Mouse (Mus musculus): ENCODE data around the gene Kdelr1.

- TF ChIP-seq CHD1 (IDR thresholded peaks at IDR 0.05; ENCODE audit: low read depth, low read length) (no peak), CTCF (IDR thresholded peaks at IDR 0.05 in 2 of 3, conservative IDR thresholded peaks at IDR 0.05 in 1 of 3; ENCODE audit: control insufficient read depth in 1 of 3, insufficient read depth in 1 of 3, low read depth in 2 of 3, low read length in 3 of 3, poor library complexity in 1 of 3, severe bottlenecking in 1 of 3) (no peak), MXI1 (IDR thresholded peaks at IDR 0.05; ENCODE audit: low read depth, low read length) (no peak), E2F4 (IDR thresholded peaks at IDR 0.05; ENCODE audit: borderline replicate concordance, low read depth, low read length) (no peak), POLR2A (IDR thresholded peaks at IDR 0.05; ENCODE audit: control insufficient read depth in 1 of 2, insufficient read depth in 1 of 2, low read depth in 1 of 2, low read length in 2 of 2, poor library complexity in 1 of 2) (no peak), ZNF384 (IDR thresholded peaks at IDR 0.05; ENCODE audit: low read depth, low read length) (no peak), ZKSCAN1 (IDR thresholded peaks at IDR 0.05; ENCODE audit: low read depth, low read length) (no peak), TCF12 (IDR thresholded peaks at IDR 0.05; ENCODE audit: low read depth, low read length) (no peak), SIN3A (IDR thresholded peaks at IDR 0.05; ENCODE audit: low read length) (no peak), NRF1 (IDR thresholded peaks at IDR 0.05; ENCODE audit: insufficient read depth, low read depth, low read length, poor library complexity, severe bottlenecking) (no peak)
These were observed 2.8 kb upstream of the Kdelr1 start for GRCm38 (mm10) chr7:45869787-45870186.

Data from MEL (cell line).